Mouse (Mus musculus): ENCODE measurements around the gene Zkscan2.

Gene Zkscan2

DNA sequence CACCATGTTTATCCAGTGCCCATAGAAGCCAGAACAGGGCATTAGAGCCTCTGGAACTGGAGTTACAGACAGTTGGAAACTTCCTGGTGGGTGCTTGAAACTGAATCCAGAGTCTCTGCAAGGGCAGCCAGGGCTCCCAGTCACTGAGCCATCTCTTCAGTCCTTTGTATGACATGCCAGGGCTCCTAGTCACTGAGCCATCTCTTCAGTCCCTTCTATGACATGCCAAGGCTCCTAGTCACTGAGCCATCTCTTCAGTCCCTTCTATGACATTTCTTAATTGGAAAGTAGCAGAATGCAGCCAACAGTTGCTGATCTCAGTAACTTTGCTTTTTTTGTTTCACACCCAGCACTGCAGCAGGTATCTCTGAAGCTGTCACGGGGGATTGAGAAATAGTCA, 58.2 kb downstream of the Zkscan2 start:
- no peak for DNase-seq (ENCODE audit: low spot score in 2 of 2)

- DNase-seq (ENCODE audit: low spot score in 2 of 2) = no peak
Measured at GRCm38 (mm10) chr7:123431206-123431605, 69.0 kb downstream of the Zkscan2 start.

DNA sequence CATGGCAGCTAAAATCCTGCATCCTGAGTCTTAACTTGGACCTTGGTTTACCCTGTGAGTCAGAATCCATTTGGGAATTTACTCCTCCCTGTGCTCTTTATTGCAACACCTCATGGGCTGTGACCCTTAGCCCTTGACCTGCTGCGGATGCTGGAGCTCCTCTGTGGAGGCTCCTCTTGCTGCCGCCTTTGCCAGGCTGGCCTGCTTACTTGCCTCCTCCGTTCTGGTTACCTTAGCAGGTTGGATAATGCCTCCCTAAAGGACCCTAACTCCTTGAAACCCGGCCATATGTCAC, 69.9 kb downstream of the Zkscan2 start:
- DNase-seq (ENCODE audit: low spot score in 2 of 2) = no peak

DNA sequence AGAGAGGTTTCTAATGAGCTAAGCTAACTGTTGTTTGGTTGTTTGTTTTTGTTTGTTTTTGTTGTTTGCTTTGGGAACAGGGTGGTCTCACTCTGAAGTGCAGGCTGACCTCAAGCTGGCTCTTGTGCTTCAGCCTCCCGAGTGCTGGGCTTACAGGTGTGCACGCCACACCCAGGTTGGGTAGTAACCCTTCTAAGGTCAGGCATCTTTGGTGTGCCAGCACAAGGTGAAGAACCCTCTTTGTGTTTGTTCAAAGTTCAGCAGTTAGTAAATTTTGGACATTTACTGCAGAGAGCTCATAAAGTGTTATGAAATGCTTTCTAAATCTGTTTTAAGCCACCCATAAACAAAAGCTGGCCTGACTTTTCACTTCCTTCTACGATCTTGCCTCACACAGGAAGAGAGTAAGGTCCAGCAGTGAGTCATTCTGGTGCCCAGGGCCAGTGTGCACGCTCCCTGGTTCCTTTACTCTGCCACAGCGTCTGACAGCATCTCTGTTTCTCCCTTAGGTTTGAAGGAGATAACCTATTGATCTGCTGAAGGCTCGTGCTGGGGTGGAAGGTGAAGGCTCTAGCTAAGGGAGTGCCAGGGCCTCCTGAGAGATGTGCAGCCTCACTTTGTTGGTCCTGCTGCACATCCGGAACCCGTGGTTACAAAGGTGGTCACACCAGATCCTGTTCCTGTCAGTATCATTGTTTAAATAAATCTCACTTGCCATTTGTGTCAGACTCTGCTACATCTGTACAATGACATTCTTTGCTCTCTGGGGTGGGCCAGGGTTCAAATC, 70.4 kb downstream of the Zkscan2 start:
- DNase-seq (ENCODE audit: low spot score in 2 of 2) = no peak
